Mouse (Mus musculus) liver, embryonic 14.5 days (tissue): Measurements from ENCODE around the gene 4933430I17Rik. TPM values are rescaled to one million over a fixed set of nuclear protein-coding genes. Genes with fewer than 3 reads are reported as not detected.

ENCODE experiments used
- ATAC-seq: fragments of 200-750 bp; cut with Nextera tagmentation; 2 replicates; pipeline ENCODE4 v1.8.0; 2017; ENCODE audit warnings: moderate number of reproducible peaks, mild to moderate bottlenecking, moderate library complexity; ENCODE audit not compliant: insufficient read depth
- DNase-seq, 3 experiments: peaks; one replicate each; pipeline ENCODE4 v3.0.0-alpha.2; 2012 to 2013; ENCODE audit warnings: low read depth in 3 of 3, low spot score in 3 of 3
- H3K27ac ChIP-seq: fragments of 300-500 bp; sonication (generic); 2 replicates; pipeline ENCODE4 v1.5.1; 2014; ENCODE audit warnings: moderate library complexity, mild to moderate bottlenecking, control low read depth, inconsistent platforms
- H3K27me3 ChIP-seq: fragments of 300-500 bp; sonication (generic); 2 replicates; pipeline ENCODE4 v1.6.1; 2014; ENCODE audit warnings: mild to moderate bottlenecking, low read length, moderate library complexity; ENCODE audit not compliant: control insufficient read depth, insufficient read depth
- H3K36me3 ChIP-seq: fragments of 300-500 bp; sonication (generic); replicated peaks from 2 replicates; pipeline ENCODE4 v1.6.1; 2014; ENCODE audit warnings: low read depth; ENCODE audit not compliant: control insufficient read depth, insufficient read depth
- H3K4me1 ChIP-seq, 2 experiments: fragments of 200-500 bp in 1 of 2; fragments of 300-500 bp in 1 of 2; sonication (generic) in 1 of 2; replicated peaks; 2 replicates each; pipeline ENCODE4 v1.6.1; 2012 to 2014; ENCODE audit warnings: antibody characterized with exemption in 1 of 2, inconsistent platforms in 1 of 2, low read length in 1 of 2; ENCODE audit not compliant: control insufficient read depth in 2 of 2, insufficient read depth in 2 of 2
- H3K4me2 ChIP-seq: fragments of 300-500 bp; sonication (generic); 2 replicates; pipeline ENCODE4 v1.6.1; 2014; ENCODE audit warnings: low read depth, mild to moderate bottlenecking, control low read depth, moderate library complexity
- H3K4me3 ChIP-seq, 2 experiments: fragments of 200-500 bp in 1 of 2; fragments of 300-500 bp in 1 of 2; sonication (generic) in 1 of 2; 2 replicates each; pipeline ENCODE4 v1.5.1; 2012 to 2014; ENCODE audit warnings: low read depth in 2 of 2, low read length in 2 of 2, mild to moderate bottlenecking in 2 of 2, control low read depth in 1 of 2, inconsistent platforms in 1 of 2, moderate library complexity in 1 of 2; ENCODE audit not compliant: insufficient read depth in 1 of 2
- H3K9ac ChIP-seq: fragments of 300-500 bp; sonication (generic); replicated peaks from 2 replicates; pipeline ENCODE4 v1.6.1; 2014; ENCODE audit warnings: mild to moderate bottlenecking, control low read depth, moderate library complexity
- H3K9me3 ChIP-seq: fragments of 300-500 bp; sonication (generic); 2 replicates; pipeline ENCODE4 v1.6.1; 2016; ENCODE audit warnings: low read length, mixed read lengths; ENCODE audit not compliant: control insufficient read depth
- CTCF ChIP-seq: IDR thresholded peaks from 2 replicates; pipeline ENCODE4 v1.5.1; 2016; ENCODE audit warnings: antibody characterized with exemption, low read depth, control low read depth
- EP300 ChIP-seq: IDR thresholded peaks from 2 replicates; pipeline ENCODE4 v1.6.1; 2016; ENCODE audit warnings: antibody characterized with exemption, low read depth
- WGBS: fragments of 180-500 bp; shearing (Covaris S2); extraction: QIAGEN DNeasy Blood & Tissue Kit; methylation state at CpG from one replicate; pipeline ENCODE4 v1.1.7; 2014; ENCODE audit not compliant: insufficient replicate concordance; 5-methylcytosine and 5-hydroxymethylcytosine counted together
- polyA plus RNA-seq, 2 experiments: library from polyadenylated mRNA; depleted of rRNA in 1 of 2; stranded (reverse) in 1 of 2; unstranded in 1 of 2; fragments of >200 nt; fragmentation: Nextera tagmentation in 1 of 2; extraction: Ambion mirVana in 1 of 2; gene quantifications; 2 replicates each; pipeline versions ENCODE4 v1.2.1 to v1.2.3; 2012 to 2014

Gene 4933430I17Rik
- polyA plus RNA-seq, 2 experiments, result 0.12 to 0.20 TPM

GRCm38 (mm10) chr4:62562006-62562405 lies 36.8 kb downstream of the 4933430I17Rik start:
- Histone ChIP-seq H3K27me3 (no peaks in the 10 kb centered on the region), H3K27ac (no peak overlapping the region), H3K36me3 (no peaks in the 10 kb centered on the region), H3K9me3 (no peaks in the 10 kb centered on the region), H3K4me3 (no peak overlapping the region), H3K4me2 (no peak overlapping the region), H3K4me1 (no peaks in the 10 kb centered on the region), H3K9ac (no peak overlapping the region)
- TF ChIP-seq CTCF (no peak), EP300 (no peak)
- DNase-seq (no peak), ATAC-seq (no peak)
- WGBS, result 27% methylated on average over 4 of the region's 4 CpGs

GRCm38 (mm10) chr4:62566530-62566929 lies 41.4 kb downstream of the 4933430I17Rik start:
- 58% methylated on average over 4 of the region's 4 CpGs for WGBS
- no peak overlapping the region for H3K4me3 ChIP-seq
- no peak for ATAC-seq

GRCm38 (mm10) chr4:62567696-62568095 lies 42.5 kb downstream of the 4933430I17Rik start:
- no peak overlapping the region for H3K9ac ChIP-seq
- 71% methylated on average over 6 of the region's 6 CpGs for WGBS
- H3K4me3 ChIP-seq, result no peak overlapping the region
- H3K36me3 ChIP-seq, result no peaks in the 10 kb centered on the region
- no peak for ATAC-seq
- H3K4me2 ChIP-seq, result no peak overlapping the region
- no peaks in the 10 kb centered on the region for H3K27me3 ChIP-seq
- no peaks in the 10 kb centered on the region for H3K9me3 ChIP-seq
- TF ChIP-seq CTCF (no peak), EP300 (no peak)
- H3K27ac ChIP-seq, result no peak overlapping the region
- H3K4me1 ChIP-seq, result no peaks in the 10 kb centered on the region
- DNase-seq, result no peak

More at GRCm38 (mm10) chr4:62566530-62566929, 41.4 kb downstream of the 4933430I17Rik start:
- Histone ChIP-seq H3K9ac (no peak overlapping the region), H3K27ac (no peak overlapping the region), H3K9me3 (no peaks in the 10 kb centered on the region), H3K27me3 (no peaks in the 10 kb centered on the region), H3K4me2 (no peak overlapping the region), H3K4me1 (no peaks in the 10 kb centered on the region), H3K36me3 (no peaks in the 10 kb centered on the region)
- no peak for DNase-seq
- TF ChIP-seq EP300 (no peak), CTCF (no peak)

DNA sequence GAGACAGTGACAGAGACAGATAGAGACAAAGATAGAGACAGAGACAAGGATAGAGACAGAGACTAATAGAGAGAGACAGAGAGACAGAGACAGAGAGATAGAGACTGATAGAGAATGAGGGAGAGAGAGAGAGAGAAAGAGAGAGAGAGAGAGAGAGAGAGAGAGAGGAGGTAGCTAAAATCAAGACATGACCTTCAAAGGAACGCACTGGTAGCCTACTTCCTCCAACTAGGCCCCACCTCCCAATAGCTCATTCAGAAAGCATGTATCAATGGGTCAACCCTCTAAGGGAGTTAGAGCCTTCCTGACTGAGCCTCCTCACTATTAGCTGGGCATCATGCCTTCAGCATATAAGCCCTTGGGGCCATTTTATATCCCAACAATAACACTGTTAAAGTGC lies 43.2 kb downstream of the 4933430I17Rik start:
- Histone ChIP-seq H3K9me3 (no peaks in the 10 kb centered on the region), H3K27me3 (no peaks in the 10 kb centered on the region), H3K9ac (no peak overlapping the region), H3K36me3 (no peaks in the 10 kb centered on the region), H3K4me3 (no peak overlapping the region), H3K4me1 (no peaks in the 10 kb centered on the region), H3K27ac (no peak overlapping the region), H3K4me2 (no peak overlapping the region)
- no peak for ATAC-seq
- DNase-seq, result no peak
- TF ChIP-seq CTCF (no peak), EP300 (no peak)
- 63% methylated on average over 1 of the region's 1 CpGs for WGBS

- no peaks in the 10 kb centered on the region for H3K27me3 ChIP-seq
- no peaks in the 10 kb centered on the region for H3K36me3 ChIP-seq
- H3K4me2 ChIP-seq, result no peak overlapping the region
- 80% methylated on average over 5 of the region's 5 CpGs for WGBS
- no peak for ATAC-seq
- H3K4me1 ChIP-seq, result no peaks in the 10 kb centered on the region
- H3K9ac ChIP-seq, result no peak overlapping the region
- no peak overlapping the region for H3K4me3 ChIP-seq
- TF ChIP-seq CTCF (no peak), EP300 (no peak)
- H3K27ac ChIP-seq, result no peak overlapping the region
- H3K9me3 ChIP-seq, result no peaks in the 10 kb centered on the region
- no peak for DNase-seq
Observed at GRCm38 (mm10) chr4:62569603-62570002, 44.4 kb downstream of the 4933430I17Rik start.
